Mouse (Mus musculus) hindbrain, embryonic 14.5 days (tissue): ENCODE data around the gene Enpp6. TPM values are rescaled to one million over a fixed set of nuclear protein-coding genes. Genes with fewer than 3 reads are reported as not detected.

Experiments
- ATAC-seq: fragments of 200-750 bp; cut with Nextera tagmentation; 2 replicates; pipeline ENCODE4 v1.8.0; 2017; ENCODE audit warnings: moderate number of reproducible peaks, mild to moderate bottlenecking, moderate TSS enrichment, moderate library complexity; ENCODE audit not compliant: low FRiP score
- DNase-seq: peaks from one replicate; pipeline ENCODE4 v3.0.0-alpha.2; 2015; ENCODE audit warnings: low spot score
- H3K27ac ChIP-seq: fragments of 300-500 bp; sonication (generic); 2 replicates; pipeline ENCODE4 v1.5.1; 2014; ENCODE audit warnings: mild to moderate bottlenecking, moderate library complexity
- H3K27me3 ChIP-seq: fragments of 300-500 bp; sonication (generic); 2 replicates; pipeline ENCODE4 v1.6.1; 2014; ENCODE audit warnings: mild to moderate bottlenecking, low read length, mixed read lengths; ENCODE audit not compliant: control insufficient read depth, insufficient read depth
- H3K36me3 ChIP-seq: fragments of 300-500 bp; sonication (generic); replicated peaks from 2 replicates; pipeline ENCODE4 v1.6.1; 2014; ENCODE audit not compliant: control insufficient read depth, insufficient read depth
- H3K4me1 ChIP-seq: fragments of 300-500 bp; sonication (generic); replicated peaks from 2 replicates; pipeline ENCODE4 v1.6.1; 2014; ENCODE audit warnings: antibody characterized with exemption, low read length, mixed read lengths; ENCODE audit not compliant: control insufficient read depth, insufficient read depth
- H3K4me2 ChIP-seq: fragments of 300-500 bp; sonication (generic); replicated peaks from 2 replicates; pipeline ENCODE4 v1.6.1; 2014; ENCODE audit warnings: mild to moderate bottlenecking, moderate library complexity
- H3K4me3 ChIP-seq: fragments of 300-500 bp; sonication (generic); replicated peaks from 2 replicates; pipeline ENCODE4 v1.5.1; 2014; ENCODE audit warnings: mild to moderate bottlenecking, low read length
- H3K9ac ChIP-seq: fragments of 300-500 bp; sonication (generic); 2 replicates; pipeline ENCODE4 v1.6.1; 2014
- H3K9me3 ChIP-seq: fragments of 300-500 bp; sonication (generic); 2 replicates; pipeline ENCODE4 v1.6.1; 2016; ENCODE audit warnings: low read length; ENCODE audit not compliant: control insufficient read depth
- WGBS: fragments of 180-500 bp; shearing (Covaris S2); extraction: QIAGEN DNeasy Blood & Tissue Kit; methylation state at CpG from one replicate; pipeline ENCODE4 v1.1.7; 2014; 5-methylcytosine and 5-hydroxymethylcytosine counted together
- polyA plus RNA-seq: library from polyadenylated mRNA; unstranded; fragments of >200 nt; fragmentation: Nextera tagmentation; extraction: Ambion mirVana; gene quantifications from 2 replicates; pipeline ENCODE4 v1.2.1, GENCODE M21; 2014

Enpp6 gene
- polyA plus RNA-seq, 1 experiment from 2014 or later, result 1.8 TPM

GRCm38 (mm10) chr8:46962630-46963427 is 23.9 kb upstream of the Enpp6 start:
- no peaks in the 10 kb centered on the region for H3K36me3 ChIP-seq
- ATAC-seq (no peak), DNase-seq (no peak)
- no peaks in the 10 kb centered on the region for H3K9me3 ChIP-seq
- no peak overlapping the region for H3K4me2 ChIP-seq
- H3K27ac ChIP-seq, result no peak overlapping the region
- H3K9ac ChIP-seq, result no peak overlapping the region
- no peaks in the 10 kb centered on the region for H3K27me3 ChIP-seq
- no peak overlapping the region for H3K4me3 ChIP-seq
- no peaks in the 10 kb centered on the region for H3K4me1 ChIP-seq
- WGBS, result 44% methylated on average over 10 of the region's 10 CpGs

DNA sequence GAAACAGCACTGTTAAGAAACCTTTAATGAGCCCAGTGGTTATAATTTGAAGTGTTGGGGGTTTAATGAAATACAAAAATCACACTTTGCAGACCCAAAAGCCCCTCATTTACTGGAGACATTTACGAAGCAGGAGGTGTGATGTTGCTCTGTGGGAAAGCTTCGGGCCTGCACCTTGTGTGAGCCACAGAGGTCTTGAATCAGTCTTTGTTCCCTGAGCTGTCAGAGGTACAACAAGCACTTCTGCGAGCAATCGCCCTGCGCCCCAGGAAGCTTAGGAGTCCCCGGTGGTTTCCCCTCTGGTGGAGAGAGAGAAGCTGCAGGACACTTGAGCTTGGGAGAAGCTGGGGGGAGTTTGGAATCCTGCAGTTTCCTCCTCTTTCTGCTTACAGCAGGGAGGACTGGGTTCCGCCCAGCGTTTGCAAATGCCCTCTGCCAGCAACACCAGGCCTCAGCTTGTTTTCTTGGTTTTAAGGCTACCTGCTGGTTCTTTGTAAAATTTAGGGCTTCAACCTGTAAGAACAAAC is 23.0 kb upstream of the Enpp6 start:
- Histone ChIP-seq H3K4me1 (no peaks in the 10 kb centered on the region), H3K9ac (no peak overlapping the region), H3K9me3 (no peaks in the 10 kb centered on the region), H3K27ac (no peak overlapping the region), H3K36me3 (no peaks in the 10 kb centered on the region), H3K4me3 (no peak overlapping the region), H3K27me3 (no peaks in the 10 kb centered on the region), H3K4me2 (no peak overlapping the region)
- DNase-seq (no peak), ATAC-seq (no peak)
- 26% methylated on average over 8 of the region's 8 CpGs for WGBS

GRCm38 (mm10) chr8:46965812-46966211 is 20.9 kb upstream of the Enpp6 start:
- ATAC-seq (no peak), DNase-seq (no peak)
- no peak overlapping the region for H3K27ac ChIP-seq
- H3K27me3 ChIP-seq, result no peaks in the 10 kb centered on the region
- no peak overlapping the region for H3K4me2 ChIP-seq
- no peak overlapping the region for H3K9ac ChIP-seq
- 72% methylated on average over 14 of the region's 14 CpGs for WGBS
- H3K9me3 ChIP-seq, result no peaks in the 10 kb centered on the region
- no peak overlapping the region for H3K4me3 ChIP-seq
- no peaks in the 10 kb centered on the region for H3K36me3 ChIP-seq
- no peaks in the 10 kb centered on the region for H3K4me1 ChIP-seq

GRCm38 (mm10) chr8:46968721-46969120 is 18.0 kb upstream of the Enpp6 start:
- no peak overlapping the region for H3K9ac ChIP-seq
- H3K4me2 ChIP-seq, result no peak overlapping the region
- no peak overlapping the region for H3K27ac ChIP-seq
- DNase-seq (no peak), ATAC-seq (no peak)
- no peaks in the 10 kb centered on the region for H3K36me3 ChIP-seq
- WGBS, result 96% methylated on average over 3 of the region's 3 CpGs
- H3K9me3 ChIP-seq, result 0 out of 2 replicates have a peak, but pooled peaks cover 3% of the 10 kb centered on the region
- H3K27me3 ChIP-seq, result no peaks in the 10 kb centered on the region
- H3K4me1 ChIP-seq, result no peaks in the 10 kb centered on the region
- H3K4me3 ChIP-seq, result no peak overlapping the region

DNA sequence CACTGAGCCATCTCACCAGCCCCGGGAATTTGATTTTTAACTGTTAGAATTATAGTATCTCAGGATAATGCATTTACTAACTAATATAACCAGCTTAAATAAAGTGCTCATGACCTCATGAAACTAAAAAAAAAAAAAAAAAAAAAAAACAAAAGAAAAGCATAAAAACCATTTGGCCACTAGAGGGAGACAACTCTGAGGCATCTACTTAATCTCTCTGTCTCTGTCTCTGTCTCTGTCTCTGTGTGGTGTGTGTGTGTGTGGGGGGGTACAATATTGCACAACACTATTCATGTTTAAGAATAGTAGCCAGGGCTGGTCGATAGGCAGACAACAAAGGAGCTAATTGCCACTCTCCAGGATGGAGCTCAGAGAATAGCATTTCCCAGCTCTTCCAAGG is 17.3 kb upstream of the Enpp6 start:
- no peak for ATAC-seq
- H3K4me3 ChIP-seq, result no peak overlapping the region
- no peaks in the 10 kb centered on the region for H3K36me3 ChIP-seq
- no peak for DNase-seq
- no peak overlapping the region for H3K27ac ChIP-seq
- no peak overlapping the region for H3K4me2 ChIP-seq
- WGBS, result 57% methylated on average over 2 of the region's 2 CpGs
- H3K9me3 ChIP-seq, result 0 out of 2 replicates have a peak, but pooled peaks cover 5% of the 10 kb centered on the region
- H3K4me1 ChIP-seq, result no peaks in the 10 kb centered on the region
- H3K9ac ChIP-seq, result no peak overlapping the region
- no peaks in the 10 kb centered on the region for H3K27me3 ChIP-seq

- H3K4me3 ChIP-seq, result no peak overlapping the region
- no peaks in the 10 kb centered on the region for H3K27me3 ChIP-seq
- H3K4me1 ChIP-seq, result no peaks in the 10 kb centered on the region
- ATAC-seq, result no peak
- whole genome bisulfite sequencing, result 84% methylated on average over 4 of the region's 4 CpGs
- no peak overlapping the region for H3K4me2 ChIP-seq
- DNase-seq, result no peak
- no peak overlapping the region for H3K27ac ChIP-seq
- 0 out of 2 replicates have a peak, but pooled peaks cover 5% of the 10 kb centered on the region for H3K9me3 ChIP-seq
- H3K9ac ChIP-seq, result no peak overlapping the region
- no peaks in the 10 kb centered on the region for H3K36me3 ChIP-seq
Observed at GRCm38 (mm10) chr8:46977376-46977775, 9.3 kb upstream of the Enpp6 start.

DNA sequence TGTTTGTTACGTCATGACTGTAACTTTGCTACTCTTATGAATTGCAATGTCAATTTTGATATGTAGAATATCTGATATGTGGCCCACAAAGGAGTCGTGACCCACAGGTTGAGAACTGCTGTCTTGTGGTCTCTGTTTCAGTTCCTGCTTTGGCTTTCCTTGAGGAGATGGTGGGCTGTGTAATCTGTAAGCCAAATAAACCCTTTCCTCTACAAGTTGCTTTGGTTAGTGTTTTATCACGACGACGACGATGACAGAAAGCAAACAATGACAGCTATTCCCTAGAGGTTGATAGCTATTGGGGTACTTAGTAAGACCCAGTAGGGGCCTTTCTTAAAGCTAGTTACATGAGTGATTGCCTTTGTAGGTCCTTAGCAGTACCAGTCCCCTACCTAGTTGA is 4.5 kb upstream of the Enpp6 start:
- H3K27ac ChIP-seq, result no peak overlapping the region
- ATAC-seq, result no peak
- H3K4me3 ChIP-seq, result no peak overlapping the region
- no peaks in the 10 kb centered on the region for H3K36me3 ChIP-seq
- WGBS, result 85% methylated on average over 6 of the region's 6 CpGs
- no peak for DNase-seq
- no peaks in the 10 kb centered on the region for H3K27me3 ChIP-seq
- H3K4me1 ChIP-seq, result no peaks in the 10 kb centered on the region
- H3K9ac ChIP-seq, result no peak overlapping the region
- H3K9me3 ChIP-seq, result no peaks in the 10 kb centered on the region
- H3K4me2 ChIP-seq, result no peak overlapping the region

DNA sequence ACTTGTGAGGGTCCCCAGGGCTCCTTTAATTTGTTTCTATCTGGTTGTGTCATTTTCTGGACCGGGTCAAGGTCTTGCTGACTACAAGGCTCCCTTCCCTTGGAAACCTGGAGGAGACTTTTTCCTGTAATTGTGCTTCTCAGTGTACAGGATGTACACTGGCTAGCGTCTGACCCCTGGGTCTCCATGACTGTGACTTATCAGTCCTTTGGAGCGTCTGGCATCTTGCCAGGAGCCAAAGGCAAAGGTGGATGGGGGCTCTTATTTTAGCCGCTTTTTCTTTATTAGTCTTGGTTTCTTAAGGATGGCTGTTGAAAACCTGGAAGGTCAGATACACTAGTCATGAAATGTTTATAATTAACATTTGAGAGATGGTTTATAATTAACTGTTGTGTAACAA is 3.9 kb upstream of the Enpp6 start:
- no peaks in the 10 kb centered on the region for H3K9me3 ChIP-seq
- 84% methylated on average over 4 of the region's 4 CpGs for WGBS
- DNase-seq (no peak), ATAC-seq (no peak)
- H3K4me1 ChIP-seq, result no peaks in the 10 kb centered on the region
- no peak overlapping the region for H3K4me3 ChIP-seq
- H3K27ac ChIP-seq, result no peak overlapping the region
- H3K27me3 ChIP-seq, result no peaks in the 10 kb centered on the region
- no peaks in the 10 kb centered on the region for H3K36me3 ChIP-seq
- H3K9ac ChIP-seq, result no peak overlapping the region
- H3K4me2 ChIP-seq, result no peak overlapping the region

GRCm38 (mm10) chr8:46984647-46985046 is 2.0 kb upstream of the Enpp6 start:
- H3K36me3 ChIP-seq, result no peaks in the 10 kb centered on the region
- no peaks in the 10 kb centered on the region for H3K4me1 ChIP-seq
- H3K4me3 ChIP-seq, result no peak overlapping the region
- DNase-seq (no peak), ATAC-seq (no peak)
- H3K27ac ChIP-seq, result no peak overlapping the region
- no peaks in the 10 kb centered on the region for H3K9me3 ChIP-seq
- WGBS, result 78% methylated on average over 11 of the region's 11 CpGs
- no peaks in the 10 kb centered on the region for H3K27me3 ChIP-seq
- no peak overlapping the region for H3K9ac ChIP-seq
- H3K4me2 ChIP-seq, result no peak overlapping the region
